Mouse (Mus musculus) kidney, postnatal 14 days (tissue): ENCODE results near the gene Ppm1h.
A peak's percentile ranks its signal among the peaks of the same experiment; 100 is the strongest.

Experiments
- DNase-seq: peaks from one replicate; pipeline ENCODE4 v3.0.0; 2022; ENCODE audit warnings: mixed read lengths

Gene Ppm1h

GRCm38 (mm10) chr10:122819808-122820207 is 141.2 kb downstream of the Ppm1h start:
- no peak for DNase-seq

GRCm38 (mm10) chr10:122821549-122821948 is 143.0 kb downstream of the Ppm1h start:
- DNase-seq, result no peak

- no peak for DNase-seq
Measured at GRCm38 (mm10) chr10:122823642-122824041, 145.1 kb downstream of the Ppm1h start.

GRCm38 (mm10) chr10:122826696-122827331 is 148.3 kb downstream of the Ppm1h start:
- no peak for DNase-seq

- DNase-seq, result no peak
Measured at GRCm38 (mm10) chr10:122827719-122828414, 149.3 kb downstream of the Ppm1h start.

- DNase-seq, result no peak
Measured at GRCm38 (mm10) chr10:122829801-122830217, 151.2 kb downstream of the Ppm1h start.

GRCm38 (mm10) chr10:122830638-122831037 is 152.1 kb downstream of the Ppm1h start:
- DNase-seq, result no peak

- no peak for DNase-seq
Measured at GRCm38 (mm10) chr10:122842014-122842413, 163.5 kb downstream of the Ppm1h start.

GRCm38 (mm10) chr10:122842961-122843360 is 164.4 kb downstream of the Ppm1h start:
- no peak for DNase-seq

- no peak for DNase-seq
Measured at GRCm38 (mm10) chr10:122845471-122845870, 166.9 kb downstream of the Ppm1h start.

- no peak for DNase-seq
Measured at GRCm38 (mm10) chr10:122846476-122846875, 167.9 kb downstream of the Ppm1h start.

GRCm38 (mm10) chr10:122848020-122848457 is 169.5 kb downstream of the Ppm1h start:
- DNase-seq, result no peak

- DNase-seq, result no peak
Measured at GRCm38 (mm10) chr10:122851267-122852160, 173.0 kb downstream of the Ppm1h start.

- no peak for DNase-seq
Measured at GRCm38 (mm10) chr10:122854571-122854970, 176.0 kb downstream of the Ppm1h start.

GRCm38 (mm10) chr10:122855149-122855548 is 176.6 kb downstream of the Ppm1h start:
- DNase-seq, result no peak

- DNase-seq, result peak; percentile 45
Measured at GRCm38 (mm10) chr10:122856040-122856764, 177.6 kb downstream of the Ppm1h start.

GRCm38 (mm10) chr10:122857155-122857554 is 178.6 kb downstream of the Ppm1h start:
- no peak for DNase-seq

- DNase-seq, result no peak
Measured at GRCm38 (mm10) chr10:122858904-122859641, 180.5 kb downstream of the Ppm1h start.

- no peak for DNase-seq
Measured at GRCm38 (mm10) chr10:122859642-122859997, 181.1 kb downstream of the Ppm1h start.

GRCm38 (mm10) chr10:122860076-122860475 is 181.5 kb downstream of the Ppm1h start:
- no peak for DNase-seq

- no peak for DNase-seq
Measured at GRCm38 (mm10) chr10:122861696-122862385, 183.3 kb downstream of the Ppm1h start.
